Mouse (Mus musculus) liver, embryonic 13.5 days (tissue): Measurements from ENCODE around the gene Zc3h12a. TPM values are rescaled to one million over a fixed set of nuclear protein-coding genes. Genes with fewer than 3 reads are reported as not detected.

Experiments used
- ATAC-seq: fragments of 200-750 bp; cut with Nextera tagmentation; 2 replicates; pipeline ENCODE4 v1.8.0; 2017; ENCODE audit warnings: low read depth, mild to moderate bottlenecking, moderate number of reproducible peaks, moderate library complexity
- DNase-seq: peaks from one replicate; pipeline ENCODE4 v3.0.0; 2022
- H3K27ac ChIP-seq: fragments of 300-500 bp; sonication (generic); 2 replicates; pipeline ENCODE4 v1.5.1; 2015; ENCODE audit warnings: moderate library complexity, mild to moderate bottlenecking, inconsistent platforms
- H3K27me3 ChIP-seq: fragments of 300-500 bp; sonication (generic); 2 replicates; pipeline ENCODE4 v1.6.1; 2015; ENCODE audit warnings: mild to moderate bottlenecking, inconsistent platforms
- H3K36me3 ChIP-seq: fragments of 300-500 bp; sonication (generic); 2 replicates; pipeline ENCODE4 v1.6.1; 2015; ENCODE audit warnings: mild to moderate bottlenecking, inconsistent platforms
- H3K4me1 ChIP-seq: fragments of 300-500 bp; sonication (generic); replicated peaks from 2 replicates; pipeline ENCODE4 v1.6.1; 2015; ENCODE audit warnings: inconsistent platforms
- H3K4me2 ChIP-seq: fragments of 300-500 bp; sonication (generic); 2 replicates; pipeline ENCODE4 v1.6.1; 2015; ENCODE audit warnings: inconsistent platforms, mild to moderate bottlenecking, moderate library complexity
- H3K4me3 ChIP-seq: fragments of 300-500 bp; sonication (generic); replicated peaks from 2 replicates; pipeline ENCODE4 v1.5.1; 2015; ENCODE audit warnings: mild to moderate bottlenecking, inconsistent platforms
- H3K9ac ChIP-seq: fragments of 300-500 bp; sonication (generic); 2 replicates; pipeline ENCODE4 v1.6.1; 2015; ENCODE audit warnings: mild to moderate bottlenecking, inconsistent platforms
- H3K9me3 ChIP-seq: fragments of 300-500 bp; sonication (generic); replicated peaks from 2 replicates; pipeline ENCODE4 v1.6.1; 2016; ENCODE audit warnings: inconsistent platforms
- WGBS: fragments of 180-500 bp; shearing (Covaris S2); methylation state at CpG from one replicate; pipeline ENCODE4 v1.1.7; 2015; ENCODE audit not compliant: insufficient replicate concordance; 5-methylcytosine and 5-hydroxymethylcytosine counted together
- polyA plus RNA-seq: library from polyadenylated mRNA; unstranded; fragments of >200 nt; fragmentation: Nextera tagmentation; extraction: Ambion mirVana; gene quantifications from 2 replicates; pipeline ENCODE4 v1.2.1, GENCODE M21; 2015

Gene Zc3h12a
- polyA plus RNA-seq, 1 experiment from 2014 or later: 0.36 TPM

DNA sequence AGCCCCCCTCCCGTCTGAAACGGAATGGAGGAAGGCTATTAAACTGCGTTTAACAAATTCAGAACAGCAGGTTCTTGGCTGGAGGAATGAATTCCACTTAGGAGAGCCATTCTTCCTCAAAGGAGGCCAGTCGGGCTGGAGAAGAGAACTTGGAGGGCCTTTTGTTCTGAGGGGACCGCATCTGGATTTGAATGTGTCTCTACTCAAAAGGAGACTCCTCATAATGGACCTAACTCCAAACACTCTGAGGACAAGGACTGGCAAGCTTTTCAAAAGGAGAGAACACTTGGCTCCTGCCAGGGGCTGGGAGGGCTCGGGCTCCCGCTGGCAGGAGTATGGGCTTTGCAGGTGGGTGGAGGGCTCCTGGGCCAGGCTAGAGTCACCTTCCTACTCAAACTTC lies 17.0 kb upstream of the Zc3h12a start:
- Histone ChIP-seq H3K36me3 (no peaks in the 10 kb centered on the region), H3K27me3 (peaks cover 10% of the 10 kb centered on the region; the same call in 1 of the 2 replicates), H3K27ac (no peak overlapping the region), H3K9me3 (no peaks in the 10 kb centered on the region), H3K9ac (no peak overlapping the region), H3K4me1 (no peaks in the 10 kb centered on the region), H3K4me2 (no peak overlapping the region), H3K4me3 (no peak overlapping the region)
- DNase-seq (no peak), ATAC-seq (no peak)
- 45% methylated on average over 7 of the region's 7 CpGs for WGBS

DNA sequence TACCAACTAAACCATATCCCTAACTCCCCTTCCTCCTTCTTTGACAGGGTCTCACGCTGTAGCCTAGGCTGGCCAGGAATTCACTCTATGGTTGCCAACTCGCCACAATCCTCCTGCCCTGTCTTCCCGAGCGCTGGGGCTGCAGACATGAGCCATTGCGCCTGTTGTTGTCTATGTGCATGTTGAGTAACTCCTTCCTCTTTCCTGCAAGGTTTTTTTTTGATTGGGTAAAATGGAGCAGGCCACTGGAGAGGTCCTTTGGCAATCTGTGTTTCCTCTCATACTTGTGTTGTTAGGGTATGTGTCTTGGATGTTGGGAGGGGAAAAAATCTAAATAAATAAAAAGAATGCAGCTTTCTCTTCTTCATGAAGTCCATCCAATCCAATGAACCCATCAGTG lies 16.6 kb upstream of the Zc3h12a start:
- no peak overlapping the region for H3K27ac ChIP-seq
- ATAC-seq (no peak), DNase-seq (no peak)
- H3K36me3 ChIP-seq: no peaks in the 10 kb centered on the region
- no peak overlapping the region for H3K9ac ChIP-seq
- H3K4me1 ChIP-seq: no peaks in the 10 kb centered on the region
- WGBS: 33% methylated on average over 5 of the region's 5 CpGs
- H3K4me2 ChIP-seq: no peak overlapping the region
- peaks cover 10% of the 10 kb centered on the region; the same call in 1 of the 2 replicates for H3K27me3 ChIP-seq
- no peak overlapping the region for H3K4me3 ChIP-seq
- H3K9me3 ChIP-seq: no peaks in the 10 kb centered on the region

DNA sequence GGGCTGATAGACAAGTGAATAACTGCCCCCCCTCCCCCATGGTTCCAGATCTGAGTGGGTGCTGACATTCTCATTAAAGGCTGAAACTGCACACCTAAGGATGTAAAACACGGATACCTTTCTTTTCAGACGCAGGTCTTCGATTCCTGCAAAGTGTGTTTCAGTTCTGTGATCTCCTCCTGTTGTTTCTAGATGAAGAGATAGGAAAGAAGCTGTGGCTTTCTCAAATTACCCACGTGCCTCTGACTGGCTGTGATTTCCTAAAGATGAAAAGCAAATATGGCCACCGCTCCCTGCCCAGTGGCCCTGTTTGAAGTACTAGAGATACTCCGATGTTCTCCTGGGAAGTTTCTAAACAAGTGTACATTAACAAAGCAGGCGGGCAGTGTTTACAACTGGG lies 10.7 kb upstream of the Zc3h12a start:
- no peak overlapping the region for H3K9ac ChIP-seq
- H3K4me3 ChIP-seq: no peak overlapping the region
- DNase-seq (no peak), ATAC-seq (no peak)
- H3K4me1 ChIP-seq: no peaks in the 10 kb centered on the region
- H3K36me3 ChIP-seq: no peaks in the 10 kb centered on the region
- 52% methylated on average over 7 of the region's 7 CpGs for WGBS
- H3K27me3 ChIP-seq: no peaks in the 10 kb centered on the region
- no peak overlapping the region for H3K27ac ChIP-seq
- H3K4me2 ChIP-seq: no peak overlapping the region
- H3K9me3 ChIP-seq: no peaks in the 10 kb centered on the region

DNA sequence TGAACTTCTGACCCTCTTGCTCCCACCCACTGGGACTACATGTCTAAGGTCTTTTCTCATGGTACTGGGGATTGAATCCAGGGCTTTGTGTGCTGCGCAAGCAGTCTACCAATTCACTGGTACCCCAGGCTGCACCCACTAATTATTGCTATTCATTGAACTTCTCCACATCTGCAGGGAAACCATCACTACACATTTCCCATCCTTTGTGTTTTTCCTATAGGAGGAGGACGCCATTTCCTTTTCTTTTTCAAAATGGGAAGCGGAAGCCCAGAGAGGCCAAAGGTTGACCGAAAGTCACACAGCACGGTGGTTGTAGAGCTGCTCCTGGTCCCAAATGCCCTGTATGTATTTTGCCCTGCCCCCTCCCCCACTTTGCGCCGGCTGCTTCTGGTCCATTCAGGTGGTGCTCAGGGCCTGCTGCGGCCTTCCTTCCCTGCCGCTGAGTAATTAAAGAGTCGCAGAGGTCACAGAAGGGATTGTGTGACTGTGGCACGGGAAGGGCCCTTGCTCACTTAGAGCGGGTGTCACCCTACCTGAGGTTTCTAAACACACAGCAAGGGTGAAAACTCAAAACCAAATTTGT lies 8.8 kb upstream of the Zc3h12a start:
- WGBS: 72% methylated on average over 12 of the region's 12 CpGs
- ATAC-seq (no peak), DNase-seq (no peak)
- H3K4me2 ChIP-seq: no peak overlapping the region
- H3K27ac ChIP-seq: no peak overlapping the region
- H3K27me3 ChIP-seq: no peaks in the 10 kb centered on the region
- no peaks in the 10 kb centered on the region for H3K9me3 ChIP-seq
- peaks cover 2% of the 10 kb centered on the region; the same call in 1 of the 2 replicates for H3K4me1 ChIP-seq
- H3K9ac ChIP-seq: no peak overlapping the region
- H3K4me3 ChIP-seq: no peak overlapping the region
- no peaks in the 10 kb centered on the region for H3K36me3 ChIP-seq

DNA sequence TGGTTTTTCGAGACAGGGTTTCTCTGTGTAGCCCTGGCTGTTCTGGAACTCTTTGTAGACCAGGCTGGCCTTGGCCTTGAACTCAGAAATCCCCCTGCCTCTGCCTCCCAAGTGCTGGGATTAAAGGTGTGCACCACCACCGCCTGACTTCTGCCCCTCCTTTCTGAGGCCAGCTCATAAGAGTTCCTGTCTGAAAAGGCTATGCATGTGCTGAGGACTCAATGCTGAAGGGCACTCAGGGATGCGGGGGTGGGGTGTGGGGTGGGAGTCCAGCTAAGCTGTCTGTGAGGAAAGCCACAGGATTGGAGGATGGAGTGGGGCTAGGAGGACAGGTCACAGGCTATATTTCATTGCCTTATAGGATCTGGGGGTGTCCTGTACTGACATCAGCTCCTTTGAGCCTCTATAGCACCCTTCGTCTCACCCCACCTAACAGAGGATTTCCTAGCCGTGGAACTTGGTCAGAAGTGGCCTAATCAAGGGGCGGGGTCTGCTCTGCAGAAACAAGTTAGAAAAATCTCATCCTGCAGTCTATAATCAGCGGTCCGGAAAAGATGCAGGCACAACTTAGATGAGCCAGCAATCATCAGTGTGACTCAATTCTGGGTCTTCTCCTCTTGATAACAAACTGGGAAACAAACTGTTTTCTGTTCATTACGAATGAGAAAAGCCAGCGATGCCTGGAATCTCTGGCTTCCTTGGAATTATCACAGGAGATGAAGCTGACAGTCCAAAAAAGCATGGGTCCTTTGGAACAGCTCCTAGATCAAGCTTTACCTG lies 7.6 kb upstream of the Zc3h12a start:
- H3K4me2 ChIP-seq: no peak overlapping the region
- 59% methylated on average over 10 of the region's 10 CpGs for WGBS

DNA sequence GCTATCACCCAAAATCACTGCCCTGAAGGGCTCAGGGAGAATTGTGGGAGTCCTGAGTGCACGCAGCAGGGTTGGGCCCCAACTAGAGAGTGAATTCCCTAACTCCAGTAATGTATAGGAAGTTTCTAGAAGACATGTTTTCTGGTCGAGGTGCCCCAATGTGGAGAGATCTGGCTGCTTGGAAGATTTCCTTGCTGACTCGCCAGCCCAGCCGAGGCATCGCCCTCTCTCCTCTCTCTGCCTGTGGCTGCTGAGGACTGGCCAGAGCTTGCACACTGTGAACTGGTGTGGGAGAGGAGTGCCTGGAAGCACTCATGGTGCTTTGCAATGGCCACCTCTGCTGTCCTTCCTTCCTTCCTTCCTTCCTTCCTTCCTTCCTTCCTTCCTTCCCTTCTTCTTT lies 7.0 kb upstream of the Zc3h12a start:
- Histone ChIP-seq H3K4me1 (peaks cover 6% of the 10 kb centered on the region; the same call in 1 of the 2 replicates), H3K9ac (no peak overlapping the region), H3K9me3 (no peaks in the 10 kb centered on the region), H3K4me2 (no peak overlapping the region), H3K36me3 (no peaks in the 10 kb centered on the region), H3K27ac (no peak overlapping the region), H3K4me3 (no peak overlapping the region), H3K27me3 (no peaks in the 10 kb centered on the region)
- 66% methylated on average over 5 of the region's 5 CpGs for WGBS
- DNase-seq (no peak), ATAC-seq (no peak)

More for the DNA sequence above, 7.6 kb upstream of the Zc3h12a start:
- H3K27me3 ChIP-seq: no peaks in the 10 kb centered on the region
- no peak for ATAC-seq
- DNase-seq: no peak
- no peaks in the 10 kb centered on the region for H3K9me3 ChIP-seq
- H3K4me1 ChIP-seq: peaks cover 6% of the 10 kb centered on the region; the same call in 1 of the 2 replicates
- no peaks in the 10 kb centered on the region for H3K36me3 ChIP-seq
- no peak overlapping the region for H3K27ac ChIP-seq
- H3K4me3 ChIP-seq: no peak overlapping the region
- H3K9ac ChIP-seq: no peak overlapping the region

DNA sequence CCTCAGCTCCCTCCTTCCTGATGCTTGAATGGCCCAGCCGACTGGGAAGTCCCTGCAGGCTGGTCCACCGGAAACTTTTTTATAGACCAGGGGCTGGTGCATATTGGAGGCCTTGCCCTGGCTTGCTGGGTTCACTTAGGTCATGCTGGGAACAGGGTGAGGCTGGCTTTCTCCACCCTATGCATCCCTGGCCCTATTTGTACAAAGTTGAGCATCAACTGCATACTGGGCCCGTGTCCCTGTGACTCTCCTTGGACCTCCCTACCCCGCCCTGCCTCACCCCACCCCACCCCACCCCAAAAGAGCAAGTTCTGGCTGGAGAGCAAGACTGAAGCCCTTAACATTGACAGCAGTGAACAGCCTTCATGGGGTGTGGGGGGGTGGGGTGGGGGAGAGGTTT lies 6.6 kb upstream of the Zc3h12a start:
- Histone ChIP-seq H3K27ac (no peak overlapping the region), H3K4me2 (no peak overlapping the region), H3K9me3 (no peaks in the 10 kb centered on the region), H3K36me3 (no peaks in the 10 kb centered on the region), H3K4me3 (no peak overlapping the region), H3K9ac (no peak overlapping the region), H3K4me1 (peaks cover 6% of the 10 kb centered on the region; the same call in 1 of the 2 replicates), H3K27me3 (no peaks in the 10 kb centered on the region)
- WGBS: 51% methylated on average over 4 of the region's 4 CpGs
- DNase-seq (no peak), ATAC-seq (no peak)

DNA sequence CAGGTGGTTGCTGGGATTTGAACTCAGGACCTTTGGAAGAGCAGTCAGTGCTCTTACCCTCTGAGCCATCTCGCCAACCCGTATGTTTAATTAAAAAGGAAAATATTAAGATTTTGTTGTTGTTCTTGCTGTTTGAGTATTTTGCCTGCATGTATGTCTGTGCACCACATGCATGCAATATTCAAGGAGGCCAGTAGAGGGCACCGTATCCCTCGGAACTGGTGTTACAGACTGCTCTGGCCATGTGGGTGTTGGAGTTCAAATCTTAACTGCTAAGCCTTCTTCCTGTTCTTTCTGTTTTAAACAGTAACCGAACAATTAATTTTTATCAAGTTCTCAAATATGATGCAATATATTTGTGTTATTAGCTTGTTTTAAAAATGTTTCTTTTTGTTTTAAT lies 4.8 kb upstream of the Zc3h12a start:
- WGBS: 17% methylated on average over 5 of the region's 5 CpGs
- Histone ChIP-seq H3K9me3 (no peaks in the 10 kb centered on the region), H3K36me3 (no peaks in the 10 kb centered on the region), H3K27ac (no peak overlapping the region), H3K4me3 (no peak overlapping the region), H3K27me3 (0 out of 2 replicates have a peak, but pooled peaks cover 5% of the 10 kb centered on the region), H3K4me2 (no peak overlapping the region), H3K4me1 (peaks cover 16% of the 10 kb centered on the region), H3K9ac (no peak overlapping the region)
- ATAC-seq (no peak), DNase-seq (peak; percentile 46)

DNA sequence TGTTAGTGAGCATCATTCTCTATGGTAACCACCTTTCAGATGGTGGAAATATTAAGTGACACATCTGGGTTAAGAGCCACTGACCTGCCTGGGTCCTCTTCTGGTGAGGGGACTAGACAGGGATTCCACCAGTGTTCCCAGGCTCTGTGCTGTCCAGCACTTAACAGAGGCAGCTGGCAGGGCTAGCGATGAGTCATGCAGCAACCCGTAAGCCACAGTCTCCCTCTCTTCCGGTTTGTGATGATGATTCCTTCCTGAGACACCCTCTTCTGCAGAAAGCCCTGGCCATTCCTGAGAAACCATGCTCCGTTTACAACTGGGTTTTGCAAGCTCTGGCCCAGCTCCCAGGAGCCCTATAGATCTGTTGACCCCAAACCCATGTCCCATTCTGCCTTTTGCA lies 3.9 kb upstream of the Zc3h12a start:
- no peak for DNase-seq
- H3K4me3 ChIP-seq: no peak overlapping the region
- H3K36me3 ChIP-seq: no peaks in the 10 kb centered on the region
- H3K9me3 ChIP-seq: no peaks in the 10 kb centered on the region
- H3K4me2 ChIP-seq: no peak overlapping the region
- 0 out of 2 replicates have a peak, but pooled peaks cover 5% of the 10 kb centered on the region for H3K27me3 ChIP-seq
- no peak for ATAC-seq
- H3K9ac ChIP-seq: no peak overlapping the region
- peaks cover 25% of the 10 kb centered on the region for H3K4me1 ChIP-seq
- no peak overlapping the region for H3K27ac ChIP-seq
- WGBS: 20% methylated on average over 4 of the region's 4 CpGs

DNA sequence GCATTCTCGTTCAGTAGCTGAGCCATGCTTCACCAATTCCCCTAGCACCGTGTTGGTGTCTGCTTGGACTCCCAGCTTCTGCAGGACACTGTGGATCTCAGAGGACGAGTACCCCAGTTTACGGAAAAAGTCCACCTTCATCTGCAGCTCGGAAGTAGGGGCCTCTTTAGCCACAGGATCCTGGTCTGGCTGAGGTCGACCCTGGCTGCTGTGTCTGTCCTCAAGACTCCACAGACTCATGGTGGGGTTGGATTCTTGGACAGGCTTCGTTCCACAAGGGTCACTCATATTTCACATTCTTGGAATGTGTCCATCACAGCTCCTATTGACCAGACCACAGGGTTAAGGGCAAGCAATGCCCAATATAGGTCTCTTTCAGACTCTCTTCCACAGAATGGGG lies 879 bp downstream of the Zc3h12a start:
- Histone ChIP-seq H3K4me3 (peak overlapping the region; percentile 74), H3K27ac (no peak overlapping the region), H3K9me3 (no peaks in the 10 kb centered on the region), H3K36me3 (no peaks in the 10 kb centered on the region), H3K4me1 (peaks cover 73% of the 10 kb centered on the region), H3K27me3 (0 out of 2 replicates have a peak, but pooled peaks cover 5% of the 10 kb centered on the region), H3K9ac (peak overlapping the region; percentile 70; the same call in 1 of the 2 replicates), H3K4me2 (peak overlapping the region; percentile 98)
- WGBS: 59% methylated on average over 7 of the region's 7 CpGs
- DNase-seq (no peak), ATAC-seq (no peak)

DNA sequence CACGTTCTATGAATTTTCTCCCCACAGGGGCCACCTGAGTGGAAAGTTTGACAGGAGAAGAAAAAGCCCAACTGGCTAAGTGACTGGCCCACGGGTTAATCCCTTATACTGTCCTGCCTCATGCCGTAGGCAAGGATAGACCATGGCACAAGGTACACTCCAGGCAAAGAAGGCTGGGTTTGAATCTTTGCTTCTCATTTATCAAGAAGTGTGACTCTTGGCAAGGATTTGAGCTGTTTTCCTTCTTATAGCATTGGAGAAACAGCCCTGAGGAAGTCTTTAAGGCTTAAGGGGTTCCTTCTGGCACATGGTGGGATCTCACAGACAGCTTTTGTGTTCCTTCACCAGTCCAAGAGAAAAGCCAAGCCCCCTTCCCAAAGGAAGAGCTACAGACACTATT lies 1.5 kb downstream of the Zc3h12a start:
- no peak overlapping the region for H3K27ac ChIP-seq
- 69% methylated on average over 3 of the region's 3 CpGs for WGBS
- no peak overlapping the region for H3K9ac ChIP-seq
- ATAC-seq (no peak), DNase-seq (no peak)
- H3K9me3 ChIP-seq: no peaks in the 10 kb centered on the region
- 0 out of 2 replicates have a peak, but pooled peaks cover 5% of the 10 kb centered on the region for H3K27me3 ChIP-seq
- H3K4me2 ChIP-seq: peak overlapping the region; percentile 98
- no peaks in the 10 kb centered on the region for H3K36me3 ChIP-seq
- H3K4me3 ChIP-seq: no peak overlapping the region
- H3K4me1 ChIP-seq: peaks cover 70% of the 10 kb centered on the region
